Mouse (Mus musculus): ENCODE results near the gene Sspn.

GRCm38 (mm10) chr6:145909943-145910342 lies 21.5 kb upstream of the Sspn start:
- TF ChIP-seq POLR2A (IDR thresholded peaks at IDR 0.05; ENCODE audit: insufficient read depth, low read depth, low read length) (no peak), CTCF (IDR thresholded peaks at IDR 0.05; ENCODE audit: insufficient read depth, low read depth, low read length) (no peak)
